Mouse (Mus musculus) embryonic facial prominence, embryonic 13.5 days (tissue): ENCODE measurements around the gene Cutc. TPM values are rescaled to one million over a fixed set of nuclear protein-coding genes. Genes with fewer than 3 reads are reported as not detected.

ENCODE experiments used
- ATAC-seq: fragments of 200-750 bp; cut with Nextera tagmentation; 2 replicates; pipeline ENCODE4 v1.8.0; 2017; ENCODE audit warnings: low read depth; ENCODE audit not compliant: insufficient number of reproducible peaks, insufficient read depth, low FRiP score, low TSS enrichment
- H3K27ac ChIP-seq: fragments of 300-500 bp; sonication (generic); 2 replicates; pipeline ENCODE4 v1.5.1; 2015; ENCODE audit warnings: moderate library complexity, mild to moderate bottlenecking, inconsistent platforms
- H3K27me3 ChIP-seq: fragments of 300-500 bp; sonication (generic); 2 replicates; pipeline ENCODE4 v1.6.1; 2015; ENCODE audit warnings: mild to moderate bottlenecking, inconsistent platforms
- H3K36me3 ChIP-seq: fragments of 300-500 bp; sonication (generic); 2 replicates; pipeline ENCODE4 v1.6.1; 2015; ENCODE audit warnings: mild to moderate bottlenecking, inconsistent platforms
- H3K4me1 ChIP-seq: fragments of 300-500 bp; sonication (generic); 2 replicates; pipeline ENCODE4 v1.6.1; 2015; ENCODE audit warnings: inconsistent platforms
- H3K4me2 ChIP-seq: fragments of 300-500 bp; sonication (generic); 2 replicates; pipeline ENCODE4 v1.6.1; 2015; ENCODE audit warnings: moderate library complexity, mild to moderate bottlenecking, inconsistent platforms
- H3K4me3 ChIP-seq: fragments of 300-500 bp; sonication (generic); 2 replicates; pipeline ENCODE4 v1.5.1; 2015; ENCODE audit warnings: mild to moderate bottlenecking, inconsistent platforms
- H3K9ac ChIP-seq: fragments of 300-500 bp; sonication (generic); 2 replicates; pipeline ENCODE4 v1.6.1; 2015; ENCODE audit warnings: mild to moderate bottlenecking, inconsistent platforms
- H3K9me3 ChIP-seq: fragments of 300-500 bp; sonication (generic); 2 replicates; pipeline ENCODE4 v1.6.1; 2016; ENCODE audit warnings: inconsistent platforms
- WGBS: fragments of 180-500 bp; shearing (Covaris S2); methylation state at CpG from one replicate; pipeline ENCODE4 v1.1.7; 2015; ENCODE audit warnings: mixed read lengths; 5-methylcytosine and 5-hydroxymethylcytosine counted together
- polyA plus RNA-seq: library from polyadenylated mRNA; unstranded; fragments of >200 nt; fragmentation: Nextera tagmentation; extraction: Ambion mirVana; gene quantifications from 2 replicates; pipeline ENCODE4 v1.2.1, GENCODE M21; 2015

Cutc gene
- polyA plus RNA-seq, 1 experiment from 2014 or later: 13.4 TPM

- ATAC-seq: no peak
- Histone ChIP-seq H3K27ac (no peak overlapping the region), H3K36me3 (peaks cover 11% of the 10 kb centered on the region; the same call in 1 of the 2 replicates)
Observed at GRCm38 (mm10) chr19:43754237-43754636, 1.4 kb downstream of the Cutc start.

GRCm38 (mm10) chr19:43754872-43755271 lies 2.1 kb downstream of the Cutc start:
- Histone ChIP-seq H3K27ac (no peak overlapping the region), H3K4me3 (no peak overlapping the region), H3K9me3 (no peaks in the 10 kb centered on the region), H3K4me2 (no peak overlapping the region), H3K9ac (no peak overlapping the region), H3K4me1 (peaks cover 10% of the 10 kb centered on the region), H3K27me3 (no peaks in the 10 kb centered on the region), H3K36me3 (peaks cover 10% of the 10 kb centered on the region; the same call in 1 of the 2 replicates)
- no peak for ATAC-seq
- 70% methylated on average over 2 of the region's 2 CpGs for WGBS

More at GRCm38 (mm10) chr19:43754237-43754636, 1.4 kb downstream of the Cutc start:
- 74% methylated on average over 2 of the region's 2 CpGs for WGBS
- H3K4me3 ChIP-seq: no peak overlapping the region
- no peak overlapping the region for H3K4me2 ChIP-seq
- H3K27me3 ChIP-seq: no peaks in the 10 kb centered on the region
- H3K9ac ChIP-seq: no peak overlapping the region
- no peaks in the 10 kb centered on the region for H3K9me3 ChIP-seq
- H3K4me1 ChIP-seq: peaks cover 10% of the 10 kb centered on the region

- Histone ChIP-seq H3K36me3 (no peaks in the 10 kb centered on the region), H3K9ac (no peak overlapping the region), H3K4me1 (no peaks in the 10 kb centered on the region), H3K4me3 (no peak overlapping the region), H3K27me3 (no peaks in the 10 kb centered on the region), H3K9me3 (no peaks in the 10 kb centered on the region), H3K27ac (no peak overlapping the region), H3K4me2 (no peak overlapping the region)
- ATAC-seq: no peak
- whole genome bisulfite sequencing: 21% methylated on average over 6 of the region's 6 CpGs
Observed at GRCm38 (mm10) chr19:43760504-43760903, 7.7 kb downstream of the Cutc start.

GRCm38 (mm10) chr19:43761543-43762256 lies 8.9 kb downstream of the Cutc start:
- H3K27ac ChIP-seq: no peak overlapping the region
- no peaks in the 10 kb centered on the region for H3K9me3 ChIP-seq
- H3K9ac ChIP-seq: no peak overlapping the region
- H3K4me3 ChIP-seq: no peak overlapping the region
- H3K4me2 ChIP-seq: no peak overlapping the region
- no peak for ATAC-seq
- no peaks in the 10 kb centered on the region for H3K4me1 ChIP-seq
- H3K36me3 ChIP-seq: no peaks in the 10 kb centered on the region
- H3K27me3 ChIP-seq: no peaks in the 10 kb centered on the region

- 70% methylated on average over 2 of the region's 2 CpGs for WGBS
- Histone ChIP-seq H3K36me3 (no peaks in the 10 kb centered on the region), H3K9me3 (no peaks in the 10 kb centered on the region)
Observed at GRCm38 (mm10) chr19:43762410-43762809, 9.6 kb downstream of the Cutc start.

GRCm38 (mm10) chr19:43766451-43766850 lies 13.7 kb downstream of the Cutc start:
- H3K9me3 ChIP-seq: no peaks in the 10 kb centered on the region
- no peak overlapping the region for H3K27ac ChIP-seq
- no peaks in the 10 kb centered on the region for H3K36me3 ChIP-seq
- WGBS: 88% methylated on average over 5 of the region's 5 CpGs
- H3K4me1 ChIP-seq: no peaks in the 10 kb centered on the region
- no peaks in the 10 kb centered on the region for H3K27me3 ChIP-seq
- H3K9ac ChIP-seq: no peak overlapping the region
- ATAC-seq: no peak
- H3K4me2 ChIP-seq: no peak overlapping the region
- H3K4me3 ChIP-seq: no peak overlapping the region

More at GRCm38 (mm10) chr19:43762410-43762809, 9.6 kb downstream of the Cutc start:
- ATAC-seq: no peak
- Histone ChIP-seq H3K4me3 (no peak overlapping the region), H3K9ac (no peak overlapping the region), H3K27me3 (no peaks in the 10 kb centered on the region), H3K4me1 (no peaks in the 10 kb centered on the region), H3K27ac (no peak overlapping the region), H3K4me2 (no peak overlapping the region)

- Histone ChIP-seq H3K27ac (no peak overlapping the region), H3K4me2 (no peak overlapping the region), H3K36me3 (no peaks in the 10 kb centered on the region), H3K27me3 (no peaks in the 10 kb centered on the region), H3K9ac (no peak overlapping the region), H3K4me1 (no peaks in the 10 kb centered on the region), H3K9me3 (no peaks in the 10 kb centered on the region), H3K4me3 (no peak overlapping the region)
- 87% methylated on average over 9 of the region's 9 CpGs for WGBS
- ATAC-seq: no peak
Observed at GRCm38 (mm10) chr19:43767549-43768322, 14.9 kb downstream of the Cutc start.

- no peak for ATAC-seq
- Histone ChIP-seq H3K4me1 (no peaks in the 10 kb centered on the region), H3K27me3 (no peaks in the 10 kb centered on the region), H3K9ac (no peak overlapping the region), H3K27ac (no peak overlapping the region), H3K9me3 (no peaks in the 10 kb centered on the region), H3K36me3 (no peaks in the 10 kb centered on the region), H3K4me2 (no peak overlapping the region), H3K4me3 (no peak overlapping the region)
- 80% methylated on average over 5 of the region's 5 CpGs for WGBS
Observed at GRCm38 (mm10) chr19:43769366-43769960, 16.7 kb downstream of the Cutc start.

- Histone ChIP-seq H3K4me2 (no peak overlapping the region), H3K9me3 (no peaks in the 10 kb centered on the region), H3K9ac (no peak overlapping the region), H3K27me3 (no peaks in the 10 kb centered on the region), H3K36me3 (no peaks in the 10 kb centered on the region), H3K4me3 (no peak overlapping the region), H3K27ac (no peak overlapping the region), H3K4me1 (no peaks in the 10 kb centered on the region)
- no peak for ATAC-seq
- 91% methylated on average over 4 of the region's 4 CpGs for WGBS
Observed at GRCm38 (mm10) chr19:43770584-43770983, 17.8 kb downstream of the Cutc start.

- Histone ChIP-seq H3K36me3 (no peaks in the 10 kb centered on the region), H3K4me3 (no peak overlapping the region), H3K27ac (no peak overlapping the region), H3K9me3 (no peaks in the 10 kb centered on the region), H3K4me2 (no peak overlapping the region), H3K4me1 (no peaks in the 10 kb centered on the region), H3K9ac (no peak overlapping the region), H3K27me3 (no peaks in the 10 kb centered on the region)
- WGBS: 87% methylated on average over 5 of the region's 5 CpGs
- no peak for ATAC-seq
Observed at GRCm38 (mm10) chr19:43771499-43771969, 18.7 kb downstream of the Cutc start.

- Histone ChIP-seq H3K4me1 (no peaks in the 10 kb centered on the region), H3K9ac (no peak overlapping the region), H3K36me3 (no peaks in the 10 kb centered on the region), H3K4me3 (no peak overlapping the region), H3K27ac (no peak overlapping the region), H3K4me2 (no peak overlapping the region), H3K27me3 (no peaks in the 10 kb centered on the region), H3K9me3 (no peaks in the 10 kb centered on the region)
- ATAC-seq: no peak
- 70% methylated on average over 6 of the region's 6 CpGs for WGBS
Observed at GRCm38 (mm10) chr19:43772311-43772710, 19.5 kb downstream of the Cutc start.
